Mouse (Mus musculus) thymus, postnatal 0 days (tissue): ENCODE results near the gene Glis1. TPM values are rescaled to one million over a fixed set of nuclear protein-coding genes. Genes with fewer than 3 reads are reported as not detected.

Experiments
- DNase-seq: peaks from one replicate; pipeline ENCODE4 v3.0.0-alpha.2; 2015; ENCODE audit warnings: low spot score
- polyA plus RNA-seq: library from polyadenylated mRNA; unstranded; fragments of >200 nt; fragmentation: Nextera tagmentation; extraction: Ambion mirVana; gene quantifications from 2 replicates; pipeline ENCODE4 v1.2.1, GENCODE M21; 2015

Glis1 gene
- polyA plus RNA-seq = 0.05 and 0.27 TPM in 2 replicates

DNA sequence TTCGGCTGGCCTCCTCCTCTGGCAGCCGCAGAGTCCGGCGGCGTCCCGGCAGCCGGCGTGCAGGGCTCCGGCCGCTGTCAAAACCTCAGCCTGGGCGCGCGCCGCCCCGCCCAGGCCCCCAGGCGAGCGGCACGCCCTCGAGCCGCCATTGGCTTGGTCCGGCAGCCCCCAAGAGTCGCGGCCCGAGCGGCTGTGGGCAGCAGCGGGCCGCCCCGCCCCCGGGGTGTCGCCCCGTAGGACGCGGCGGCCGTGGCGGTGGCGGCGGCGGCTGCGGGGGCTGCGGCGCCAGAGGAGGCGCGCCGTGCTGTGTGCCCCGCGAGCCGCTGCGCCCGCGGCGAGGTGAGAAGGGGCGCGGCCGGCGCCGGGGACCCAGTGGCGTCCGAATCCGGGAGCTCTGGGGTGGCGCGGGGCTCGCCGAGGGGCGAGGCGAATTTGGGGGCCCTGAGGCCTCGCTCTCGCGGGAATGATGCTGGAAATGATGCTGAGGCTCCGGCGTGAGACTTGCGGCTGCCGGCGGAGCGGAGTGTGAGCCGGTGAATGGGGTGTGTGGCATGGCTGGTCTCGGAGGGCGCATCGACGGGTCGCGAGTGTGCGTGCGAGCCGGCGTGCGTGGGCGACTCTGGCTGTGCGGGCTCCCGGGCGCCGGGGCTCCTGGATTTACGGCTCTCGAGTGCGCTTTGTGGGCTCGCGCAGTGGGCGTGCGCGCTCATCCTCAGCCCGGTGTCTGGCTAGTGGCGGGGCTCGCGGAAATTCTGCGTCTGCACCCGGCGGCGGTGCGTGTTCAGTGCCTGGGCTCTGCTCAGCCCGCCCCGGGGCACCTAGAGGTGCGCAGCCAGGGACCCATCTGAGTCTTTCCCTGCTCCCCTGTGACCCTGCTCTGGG, at the start of gene Glis1:
TSS of gene Glis1 (plus strand) at position 236 of the 882 bp plus-strand sequence.
- DNase-seq = no peak

DNA sequence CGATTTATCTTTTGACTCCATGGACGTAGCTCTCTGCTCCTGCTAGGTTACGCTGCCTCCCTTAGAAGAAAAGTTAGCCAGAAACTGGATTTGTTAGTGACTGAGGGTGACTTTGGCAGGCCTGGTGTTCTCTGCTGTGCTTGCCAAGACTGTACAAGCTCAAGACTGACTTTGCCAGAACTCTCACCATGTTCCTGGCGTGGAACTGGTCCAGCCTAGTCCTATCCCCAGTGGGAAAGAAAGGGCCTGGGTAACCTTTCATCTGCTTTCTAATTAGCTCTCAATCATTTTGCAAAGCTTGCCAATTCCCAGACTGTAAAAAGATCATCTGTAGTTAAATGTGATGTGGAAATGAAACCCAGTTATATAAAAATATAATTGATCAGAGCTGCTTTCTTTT, 47.4 kb upstream of the Glis1 start:
- no peak for DNase-seq

DNA sequence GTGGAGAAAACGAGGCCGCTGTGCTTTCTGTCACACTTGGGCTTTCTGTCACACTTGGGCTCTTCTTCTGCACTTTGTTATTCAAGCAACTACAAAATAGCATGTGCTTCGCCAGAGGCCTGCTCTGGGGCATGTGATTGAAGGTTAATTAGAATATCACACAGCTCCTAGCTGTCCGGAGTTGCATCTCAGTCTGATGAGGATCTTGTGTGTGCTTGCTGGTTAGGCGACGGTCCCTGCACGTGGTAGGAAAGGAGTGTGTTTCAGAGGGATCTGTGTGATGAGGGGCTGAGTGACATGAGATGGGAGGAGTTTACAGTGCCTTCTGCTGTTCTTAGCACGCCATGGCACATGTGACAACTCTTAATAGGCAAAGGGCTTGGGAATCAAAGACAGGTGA, 46.9 kb upstream of the Glis1 start:
- no peak for DNase-seq

DNA sequence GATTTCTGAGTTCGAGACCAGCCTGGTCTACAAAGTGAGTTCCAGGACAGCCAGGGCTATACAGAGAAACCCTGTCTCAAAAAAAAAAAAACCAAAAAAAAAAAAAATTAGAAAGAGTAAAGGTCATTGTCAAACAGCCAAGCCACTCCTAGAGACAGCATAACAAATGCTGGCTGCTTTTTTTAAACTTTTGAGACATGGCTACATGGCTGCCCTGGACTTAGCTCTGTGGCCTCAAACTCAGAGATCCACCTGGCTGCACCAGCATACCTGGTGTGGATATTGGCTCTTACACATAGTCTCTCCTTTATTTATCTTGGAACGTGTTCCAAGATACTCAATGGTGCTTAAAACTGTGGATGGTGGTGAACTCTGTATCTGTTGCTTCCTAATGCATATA, 46.1 kb upstream of the Glis1 start:
- no peak for DNase-seq

DNA sequence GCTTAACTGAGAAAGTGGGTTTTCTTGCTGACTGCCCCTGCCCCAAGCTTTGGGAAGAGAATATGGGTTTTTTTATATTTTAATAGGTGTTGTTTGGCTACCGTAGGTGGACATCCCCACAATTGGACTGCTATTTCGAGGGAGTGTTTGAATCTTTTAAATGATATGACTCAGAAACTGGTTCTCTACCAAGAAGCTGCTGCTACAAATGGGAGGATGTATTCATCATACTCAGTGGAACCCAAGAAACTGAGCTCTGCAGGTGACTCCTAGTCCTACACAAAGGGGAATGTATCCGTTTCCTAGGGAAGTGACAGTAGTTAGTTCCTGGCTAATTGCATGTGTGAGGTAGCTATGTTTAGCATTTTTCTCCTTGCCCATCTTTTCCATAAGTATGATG, 45.0 kb upstream of the Glis1 start:
- DNase-seq = no peak

DNA sequence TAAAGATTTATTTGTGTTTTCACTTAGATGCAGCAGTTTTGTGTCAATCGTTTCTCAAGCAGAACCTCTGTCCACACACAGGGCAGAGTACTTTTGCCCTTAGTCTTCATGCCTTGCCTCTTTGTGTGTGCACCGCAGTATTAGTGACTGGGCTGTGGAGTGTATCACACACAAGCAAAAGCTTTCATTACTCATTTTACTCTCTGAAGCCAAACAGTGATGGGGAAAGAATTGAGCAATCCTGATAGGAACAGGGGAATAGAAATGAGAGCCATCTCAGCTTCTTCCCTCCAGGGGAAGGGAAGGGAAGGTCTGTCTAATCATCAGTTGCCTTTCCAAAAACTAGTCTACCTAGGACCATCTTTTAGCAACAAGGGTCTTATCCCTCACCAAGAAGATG, 40.6 kb upstream of the Glis1 start:
- DNase-seq = no peak

DNA sequence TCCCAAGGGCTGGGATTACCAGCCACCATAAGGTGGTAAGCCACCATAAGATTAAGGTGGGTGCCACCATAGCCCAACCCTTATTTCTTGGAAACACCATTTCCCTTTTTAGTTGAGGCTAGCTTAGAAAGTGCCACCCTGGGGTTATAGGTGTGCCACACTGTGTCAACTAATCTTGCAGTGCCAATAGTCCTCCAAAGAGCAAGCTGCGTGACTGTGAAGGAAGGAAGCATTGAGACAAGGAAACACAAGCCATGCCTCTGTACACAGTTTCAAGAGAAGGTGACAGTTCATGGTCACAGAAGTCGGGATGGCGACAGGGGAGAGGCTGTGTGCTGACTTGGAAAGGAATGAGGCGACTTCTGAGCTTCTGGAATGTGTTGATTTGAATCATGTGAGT, 14.2 kb upstream of the Glis1 start:
- DNase-seq = no peak

DNA sequence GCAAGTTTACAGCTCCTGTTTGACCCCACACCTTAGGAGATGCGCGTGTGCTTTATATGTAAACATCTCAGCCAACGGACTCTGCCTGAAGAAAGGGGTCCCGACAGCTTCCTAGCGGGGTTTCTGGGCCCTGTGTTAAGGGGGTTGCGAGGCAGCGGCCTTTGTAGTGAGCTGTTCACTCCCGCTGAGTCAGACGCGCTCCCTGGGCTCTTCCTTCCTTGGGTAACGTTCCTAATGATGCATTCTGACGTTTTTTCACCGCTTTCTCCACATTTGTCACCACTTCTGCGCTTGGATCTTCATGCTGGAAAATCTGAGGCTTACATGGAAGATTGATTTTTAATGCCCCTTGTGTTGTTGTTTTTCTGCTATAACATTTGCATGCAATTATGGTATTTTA, 12.7 kb upstream of the Glis1 start:
- DNase-seq = no peak

DNA sequence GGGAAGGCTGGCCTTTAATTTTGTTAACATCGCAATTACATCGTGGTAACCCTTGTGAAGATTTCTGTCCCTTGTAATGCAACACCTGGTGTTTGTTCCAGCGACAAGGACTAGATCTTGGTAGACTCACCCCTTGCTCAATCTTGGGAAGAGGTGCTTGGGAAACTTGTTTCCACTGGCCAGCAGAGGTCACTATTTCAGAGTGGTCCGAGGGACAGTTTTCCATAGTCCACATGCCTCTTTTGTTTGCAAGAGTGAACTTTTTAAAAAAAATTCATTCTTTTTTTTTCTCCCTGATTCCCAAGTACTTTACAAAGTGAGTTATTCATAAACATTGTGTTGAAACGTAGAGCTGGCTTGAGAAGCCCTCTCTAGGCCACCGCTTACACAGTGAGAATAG, 12.2 kb upstream of the Glis1 start:
- DNase-seq = no peak

DNA sequence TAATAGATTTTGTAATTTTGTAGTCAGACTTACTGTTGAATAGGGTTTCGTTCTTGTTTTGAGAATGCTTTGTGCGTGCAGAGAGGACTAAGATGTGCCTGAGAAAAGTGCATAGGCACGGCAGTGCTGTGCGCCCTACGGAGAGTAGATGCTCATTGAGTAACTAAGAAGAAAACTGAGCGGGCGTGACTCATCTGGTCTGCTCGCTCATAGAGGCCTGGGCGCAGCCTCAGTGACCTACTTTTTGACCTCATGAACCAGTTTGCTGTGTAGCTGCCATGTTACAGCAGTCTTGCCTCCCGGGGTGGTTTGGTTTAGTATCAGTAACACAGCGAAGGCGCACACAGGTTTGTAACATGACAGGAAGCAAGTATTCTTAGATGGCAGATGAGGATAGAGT, 8.8 kb upstream of the Glis1 start:
- no peak for DNase-seq

DNA sequence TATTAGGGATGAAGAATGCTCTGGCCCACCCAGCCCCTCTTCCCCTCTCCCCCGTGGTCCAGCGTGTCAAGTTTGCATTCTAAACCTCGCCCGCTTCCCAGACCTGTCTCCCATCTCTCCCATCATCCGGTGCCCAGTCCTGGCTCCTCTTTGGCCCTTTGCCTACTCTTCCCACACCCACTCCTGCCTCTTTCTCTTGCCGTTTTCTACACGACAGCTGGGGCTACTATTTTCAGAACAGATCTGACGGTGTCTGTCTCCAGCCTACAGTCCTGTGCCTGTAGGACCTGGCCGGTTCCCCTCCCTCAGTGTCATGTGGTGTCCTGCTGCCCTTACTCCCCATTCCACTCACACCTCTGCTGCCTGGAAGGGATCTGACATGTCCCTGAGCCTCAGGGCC, 7.8 kb upstream of the Glis1 start:
- DNase-seq = no peak

DNA sequence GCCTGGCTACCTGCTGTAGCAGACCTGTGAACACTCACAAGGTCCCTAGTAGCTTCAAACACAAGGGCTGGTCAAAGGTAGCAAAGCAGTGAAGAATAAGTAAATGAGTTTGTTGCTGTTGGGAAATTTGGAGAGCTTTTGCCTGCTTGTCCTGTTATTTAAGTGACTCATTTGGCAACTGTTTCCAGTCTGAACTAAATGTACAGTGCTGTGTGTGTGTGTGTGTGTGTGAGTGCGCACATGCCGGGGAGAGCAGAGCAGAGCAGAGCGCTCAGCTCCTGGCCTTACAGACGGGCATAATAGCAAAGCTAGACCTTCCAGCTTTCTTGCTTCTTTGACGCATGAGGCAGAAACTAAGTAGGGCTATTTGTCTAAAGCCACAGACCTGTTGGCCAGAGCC, 1.7 kb upstream of the Glis1 start:
- DNase-seq = no peak

DNA sequence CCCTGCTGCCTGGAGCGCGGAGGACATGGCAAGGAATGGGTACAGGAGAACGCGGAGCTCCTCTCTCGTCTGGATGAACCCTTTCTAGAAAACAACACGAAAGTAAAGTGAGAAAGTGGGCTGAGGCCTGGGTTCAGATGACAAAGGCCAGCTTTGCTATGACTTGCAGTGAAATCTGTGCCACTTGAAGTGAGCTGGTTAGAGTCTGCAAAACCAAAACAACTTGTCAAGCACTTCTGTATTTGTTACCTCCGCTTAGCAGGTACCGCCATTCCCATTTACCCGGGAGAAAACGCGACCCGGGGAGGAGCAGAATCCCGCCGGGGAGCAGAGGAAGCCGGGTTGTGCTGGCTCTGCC, 414 bp upstream of the Glis1 start:
- no peak for DNase-seq

DNA sequence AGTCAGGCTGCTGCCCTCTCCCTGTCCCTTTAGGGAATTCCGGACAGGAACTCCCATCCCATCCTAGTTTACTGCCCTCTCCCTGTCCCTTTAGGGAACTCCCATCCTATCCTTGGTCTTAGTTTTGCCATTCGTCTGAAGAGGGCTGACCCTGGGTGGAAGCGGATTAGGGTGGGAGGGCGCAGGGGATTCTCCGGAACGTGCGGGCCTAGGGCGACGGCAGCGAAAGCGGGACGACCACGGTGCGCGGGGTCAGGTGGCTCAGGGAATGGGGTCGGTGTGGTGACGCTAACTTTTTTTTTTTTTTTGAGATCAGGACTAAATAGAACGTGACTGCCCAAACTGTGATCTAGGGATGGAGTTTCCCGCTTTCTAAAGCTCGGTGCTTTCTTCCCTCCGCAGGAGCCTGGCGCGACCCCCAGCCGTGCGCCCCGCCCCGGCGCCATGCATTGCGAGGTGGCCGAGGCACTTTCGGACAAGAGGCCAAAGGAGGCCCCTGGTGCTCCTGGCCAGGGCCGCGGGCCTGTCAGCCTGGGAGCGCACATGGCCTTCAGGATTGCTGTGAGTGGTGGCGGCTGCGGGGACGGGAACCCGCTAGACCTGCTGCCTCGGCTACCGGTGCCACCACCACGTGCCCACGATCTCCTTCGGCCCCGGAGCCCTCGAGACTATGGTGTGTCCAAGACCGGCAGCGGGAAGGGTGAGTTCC, 1.0 kb downstream of the Glis1 start:
- DNase-seq = no peak

DNA sequence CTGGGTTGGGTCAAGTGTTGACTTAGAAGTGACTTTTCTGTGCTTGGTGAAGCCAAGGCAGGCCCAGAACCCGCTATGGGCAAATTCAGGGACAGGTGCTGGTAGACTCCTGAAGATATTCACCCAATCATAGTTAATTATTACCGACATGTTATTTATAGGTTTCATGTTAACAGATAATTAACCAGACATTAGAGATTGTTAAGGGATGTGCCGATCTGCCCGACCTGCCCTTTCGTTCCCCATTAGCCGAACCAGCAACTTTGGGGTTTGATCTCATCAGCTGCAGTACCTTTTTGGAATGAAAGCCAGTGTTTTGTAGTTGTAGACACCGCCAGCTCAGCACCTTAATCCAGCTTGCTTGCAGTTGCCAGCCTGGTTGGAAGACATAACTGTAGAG, 2.1 kb downstream of the Glis1 start:
- DNase-seq = no peak

DNA sequence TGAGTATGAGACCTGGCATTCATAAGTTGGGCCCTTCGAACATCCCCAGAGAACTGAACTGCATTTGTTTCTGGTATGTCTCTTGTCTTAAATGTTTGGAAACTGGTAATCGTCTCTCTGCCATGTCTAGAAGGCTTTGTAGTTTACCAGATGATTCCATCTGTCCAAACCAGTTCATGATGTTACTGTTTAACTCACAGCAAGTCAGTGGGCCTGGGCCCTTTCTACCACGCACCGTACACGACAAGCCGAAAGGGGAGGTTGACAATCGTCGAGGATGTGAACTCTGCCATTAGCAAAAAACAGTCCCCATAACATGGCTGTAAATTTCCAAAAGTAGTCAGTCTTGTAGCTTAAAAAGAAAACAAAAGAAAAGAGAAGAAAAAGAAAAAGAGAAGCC, 4.3 kb downstream of the Glis1 start:
- no peak for DNase-seq

DNA sequence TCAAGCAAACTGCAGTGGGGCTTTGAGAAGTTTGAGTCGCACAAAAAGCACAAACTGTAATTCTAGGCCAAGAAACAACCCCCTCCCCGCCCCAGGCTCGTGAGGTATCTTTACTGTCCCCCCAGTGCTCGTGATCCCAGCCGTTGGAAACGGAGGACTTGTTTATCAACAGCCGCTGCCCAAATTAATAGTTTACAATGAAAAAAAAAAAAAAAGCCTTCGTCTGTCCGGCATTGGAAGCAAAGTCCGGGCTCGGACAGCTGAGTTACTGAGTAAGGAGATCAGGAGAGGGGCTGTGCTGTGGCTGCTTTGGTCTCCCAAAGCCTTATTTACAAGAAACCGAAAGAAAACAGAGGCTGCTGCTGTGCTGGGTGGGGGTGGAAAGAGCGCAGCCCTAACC, 5.9 kb downstream of the Glis1 start:
- no peak for DNase-seq

DNA sequence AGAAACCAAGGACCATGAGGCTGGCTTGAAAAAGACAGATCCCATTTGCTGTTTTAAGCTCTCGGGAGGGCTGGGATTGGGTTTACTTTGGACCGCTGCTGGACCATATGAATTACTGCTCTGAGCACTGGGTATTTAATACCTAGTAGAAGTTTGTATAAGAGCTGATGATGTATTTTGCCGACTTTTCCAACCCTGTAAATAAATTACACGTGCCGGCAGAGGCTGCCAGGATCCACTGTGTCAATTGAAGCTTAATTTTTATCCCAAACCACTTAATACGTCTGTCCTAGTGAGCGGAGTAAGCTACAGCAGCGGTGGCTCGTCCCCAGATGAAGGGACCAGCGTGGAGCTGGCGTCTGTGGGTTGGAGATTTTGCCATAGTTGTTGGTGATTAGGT, 7.9 kb downstream of the Glis1 start:
- DNase-seq = no peak

DNA sequence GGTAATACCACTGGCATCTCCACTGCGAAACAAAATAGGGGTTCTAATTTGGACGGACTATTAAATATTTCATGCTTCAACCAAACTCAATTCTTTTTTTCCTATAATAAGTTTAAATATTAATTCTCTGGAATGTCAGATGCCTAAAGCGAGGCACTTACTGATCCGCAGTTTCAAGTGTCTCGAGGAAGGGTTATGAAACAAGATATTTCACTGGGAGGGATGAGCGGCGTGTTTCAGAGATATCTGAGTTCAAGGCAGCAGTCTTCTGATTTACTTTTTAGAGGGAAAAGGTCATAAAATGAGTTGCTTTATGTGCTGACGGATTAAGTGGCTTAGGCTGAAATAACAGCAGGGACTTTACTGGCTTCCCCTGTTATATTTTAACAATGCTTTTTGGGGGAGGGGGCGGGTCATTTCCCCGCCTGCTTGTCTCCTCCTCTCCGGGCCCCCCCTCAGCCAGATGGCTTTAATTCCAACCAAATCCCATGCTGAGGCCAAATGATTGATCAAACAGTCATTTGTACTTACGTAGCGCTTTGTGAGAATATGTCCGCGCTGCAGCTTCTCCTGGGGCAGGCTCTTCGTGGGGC, 8.6 kb downstream of the Glis1 start:
- no peak for DNase-seq

DNA sequence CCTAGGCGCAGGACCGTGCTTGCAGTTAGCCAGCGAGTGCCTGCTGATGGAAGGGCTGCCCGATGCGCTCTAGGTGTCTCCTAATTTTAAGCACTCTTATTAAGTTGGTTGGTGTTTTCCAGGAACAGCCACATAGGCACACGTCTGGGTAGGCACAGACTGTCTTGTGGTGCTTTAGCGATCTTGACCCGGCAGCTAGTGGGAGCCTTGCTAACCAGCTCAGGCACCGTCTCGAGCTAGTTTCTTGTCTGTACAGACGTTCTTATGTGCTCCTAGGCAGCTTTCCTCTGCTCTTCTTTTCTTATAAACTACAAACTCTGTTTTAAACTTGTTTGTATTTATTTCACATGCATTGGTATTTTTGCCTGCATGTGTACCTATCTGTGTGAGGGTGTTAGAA, 9.2 kb downstream of the Glis1 start:
- DNase-seq = no peak

DNA sequence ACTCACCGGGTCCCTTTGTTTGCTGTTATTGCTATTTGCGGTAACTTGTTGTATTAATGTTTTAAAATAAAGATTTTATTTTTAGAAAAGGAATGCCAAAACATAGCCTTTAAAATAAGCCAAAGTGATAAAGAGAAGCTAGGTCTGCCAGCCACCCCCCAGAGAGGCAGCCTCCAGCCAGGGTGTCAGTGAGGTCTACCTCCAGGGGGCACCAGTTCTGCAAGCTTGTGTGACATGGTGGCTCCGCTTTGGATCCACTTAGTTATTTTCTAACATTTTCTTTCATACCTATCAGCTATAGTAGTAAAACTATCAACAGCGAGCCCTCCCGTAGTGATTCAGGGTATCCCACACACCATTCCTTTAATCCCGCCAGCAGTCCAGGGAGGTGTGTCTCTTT, 14.1 kb downstream of the Glis1 start:
- no peak for DNase-seq

DNA sequence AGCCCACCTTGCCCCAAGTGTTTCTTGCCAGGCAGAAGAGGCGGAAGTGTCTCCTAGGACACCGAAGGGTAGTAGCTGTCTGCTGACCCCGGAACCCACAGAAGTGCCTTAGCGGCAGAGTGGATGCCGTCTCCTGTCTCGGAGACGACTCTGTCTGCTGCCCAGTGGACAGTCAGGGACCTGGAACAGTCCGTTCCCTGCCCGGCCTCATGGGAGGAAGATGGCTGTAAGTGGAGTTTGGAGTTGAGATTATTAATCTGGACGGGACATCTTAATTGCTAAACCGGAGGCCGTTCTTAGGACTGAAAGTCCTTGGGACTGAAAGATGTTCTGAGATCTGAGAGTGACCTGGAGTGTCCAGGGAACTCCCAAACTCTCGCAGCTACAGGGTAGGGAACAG, 15.1 kb downstream of the Glis1 start:
- DNase-seq = no peak
